Mouse (Mus musculus) gastrocnemius, postnatal 14 days (tissue): ENCODE measurements at regions not wholly inside any gene's neighbourhood (a gene's known extent, or its start where the extent isn't known, plus 50 kb on each side); places are given as distances from the start of the nearest gene placed in this dataset.

Source experiments
- DNase-seq: peaks from one replicate; pipeline ENCODE4 v3.0.0; 2021; ENCODE audit warnings: mixed read lengths
- intact Hi-C: fragments of 180-260 bp; cut with DNase I; formaldehyde crosslinking; loops from one replicate; pipeline ENCODE4 v1.15.1; 2025; ENCODE audit warnings: low total_unique reads

GRCm38 (mm10) chr3:70957470-70957869, 950.1 kb downstream of the Otol1 start:
- DNase-seq = no peak
- intact Hi-C loops = no loop called here

DNA sequence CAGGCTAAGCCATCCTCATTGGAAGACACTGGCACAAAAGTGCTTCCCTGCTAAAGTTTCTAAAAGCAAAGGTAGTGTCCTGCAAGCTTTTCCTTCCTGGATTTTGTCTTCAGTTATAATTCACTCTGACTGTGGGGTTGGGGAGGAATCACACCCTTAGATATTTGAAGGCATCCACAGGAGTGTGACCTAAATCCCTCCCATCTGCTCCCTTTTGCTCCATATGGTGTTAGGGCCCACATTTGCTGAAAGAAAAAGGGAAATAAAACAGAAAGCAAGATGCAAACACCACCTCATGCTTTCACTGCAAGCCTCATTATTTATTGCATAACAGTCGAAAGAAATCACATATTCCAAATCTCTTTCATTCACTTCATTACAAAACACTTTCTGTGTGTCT, 955.1 kb downstream of the Otol1 start:
- intact Hi-C loops = no loop called here
- DNase-seq = no peak

- intact Hi-C loops = no loop called here
- no peak for DNase-seq
Observed at GRCm38 (mm10) chr3:70976945-70977344, 969.5 kb downstream of the Otol1 start.

- DNase-seq = no peak
- intact Hi-C loops = no loop called here
Observed at GRCm38 (mm10) chr3:70990916-70991315, 983.5 kb downstream of the Otol1 start.

DNA sequence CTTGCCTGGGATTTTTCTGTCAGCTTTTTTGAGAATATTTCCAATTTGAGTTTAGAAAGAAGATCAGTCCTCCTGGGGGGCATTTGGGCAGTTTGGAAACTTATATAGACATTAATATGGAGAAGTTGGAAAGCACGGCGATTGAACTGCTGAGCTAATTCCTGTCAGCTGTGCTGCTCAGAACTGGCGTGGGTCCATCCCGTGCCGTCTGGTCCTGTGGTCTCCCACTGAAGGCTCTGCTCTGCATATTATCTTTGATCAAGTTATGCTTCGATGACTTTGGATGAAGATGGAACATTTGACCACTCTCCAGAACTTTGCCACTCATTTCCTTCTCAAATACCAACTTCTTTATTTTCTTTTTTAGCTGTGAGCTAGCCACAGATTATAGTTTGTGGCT, 995.6 kb downstream of the Otol1 start:
- DNase-seq = peak; percentile 3
- intact Hi-C loops = no loop called here
